Mouse (Mus musculus) ES-Bruce4 (cell line): ENCODE results near the gene Diexf.

Experiments
- CTCF ChIP-seq: IDR thresholded peaks from one replicate; pipeline ENCODE4 v1.8.1; 2011; ENCODE audit warnings: low read depth, low read length
- POLR2A ChIP-seq: IDR thresholded peaks from one replicate; pipeline ENCODE4 v1.8.1; 2011; ENCODE audit warnings: low read length; ENCODE audit not compliant: insufficient read depth

DNA sequence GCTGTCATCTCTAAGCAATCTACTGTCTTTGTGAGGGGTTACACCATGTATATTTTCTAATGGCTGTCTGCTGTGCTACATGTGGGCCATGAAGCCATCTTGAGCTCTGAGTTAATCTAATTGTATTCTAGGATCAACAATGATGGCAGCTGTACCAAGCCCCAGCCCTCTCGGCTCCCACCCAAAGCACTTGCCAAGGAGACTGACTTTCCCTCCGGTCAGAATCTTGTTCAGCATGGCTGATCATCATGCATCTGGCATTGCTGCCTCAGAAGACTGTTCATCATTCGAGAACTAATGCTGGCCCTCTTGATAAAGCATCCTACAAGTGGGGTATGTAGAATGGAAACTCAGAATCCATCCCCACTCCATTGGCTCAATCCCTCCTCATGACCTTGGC lies 31.1 kb downstream of the Diexf start:
- no peak for TF ChIP-seq CTCF
- no peak for TF ChIP-seq POLR2A
